Comparison of ENCODE assay signal across 9 mouse cellular contexts in the genomic region with DNA sequence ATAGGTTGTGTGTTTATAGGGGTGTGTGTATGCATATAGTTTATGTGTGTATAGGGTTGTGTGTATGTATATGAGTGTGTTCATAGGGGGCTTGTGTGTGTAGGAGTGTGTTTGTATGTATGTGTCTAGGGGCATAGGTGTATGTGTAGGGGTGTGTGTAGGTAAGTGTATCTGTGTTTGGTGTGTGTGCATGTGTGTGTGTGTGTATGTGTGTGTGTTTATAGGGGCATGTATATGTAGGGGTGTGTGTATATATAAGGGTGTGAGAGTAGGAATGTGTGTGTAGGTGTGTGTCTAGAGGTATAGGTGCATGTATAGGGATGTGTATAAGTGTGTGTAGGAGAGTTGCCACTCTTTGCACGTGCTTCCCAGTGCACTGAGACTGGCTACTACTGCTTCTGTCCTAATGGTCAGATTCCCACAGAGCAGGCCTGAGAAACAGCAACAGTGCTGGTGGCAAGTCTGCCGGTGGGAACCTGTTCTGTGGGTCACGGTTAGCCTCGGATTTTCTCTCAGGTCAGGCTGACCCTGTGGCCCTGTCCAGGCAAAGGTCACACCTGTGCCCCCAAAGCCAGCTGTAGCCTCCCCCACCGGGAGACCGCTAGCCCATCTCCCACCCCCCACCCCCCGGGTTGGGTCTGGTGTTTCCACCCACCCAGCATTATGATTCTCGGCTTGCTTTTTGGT.
A peak's percentile ranks its signal among the peaks of the same experiment; 100 is the strongest.
DNase-seq lines count a peak whose midpoint lies in the region; ATAC-seq lines count a peak whose summit lies in the region.
"Had no signal": no experiment of that assay in that cellular context is flagged by ENCODE, and none has a peak within 500 bp of the region (broad histone marks: within the 10 kb centered on the region; RNA-seq: fewer than 3 reads in every experiment).

No protein-coding gene starts in this region.

- peak overlapping the region; percentile 25; the same call in 1 of the 2 replicates for H3K9ac ChIP-seq in liver, embryonic 11.5 days (ENCODE audit: low read depth, low read length)
- no peak overlapping the region for H3K9ac ChIP-seq in embryonic facial prominence, embryonic 14.5 days (ENCODE audit: low read depth, low read length)
- no peak overlapping the region; the same call in 1 of the 2 replicates for H3K9ac ChIP-seq in neural tube, embryonic 11.5 days (ENCODE audit: low read length)

- no peaks in the 10 kb centered on the region for H3K36me3 ChIP-seq in liver, embryonic 11.5 days (ENCODE audit: control insufficient read depth, insufficient read depth, low read length)
- H3K36me3 ChIP-seq in embryonic facial prominence, embryonic 14.5 days (ENCODE audit: control insufficient read depth, insufficient read depth, low read length), result no peaks in the 10 kb centered on the region
- H3K36me3 ChIP-seq in limb, embryonic 10.5 days, result no peaks in the 10 kb centered on the region
- H3K36me3 ChIP-seq in neural tube, embryonic 11.5 days (ENCODE audit: control insufficient read depth, insufficient read depth, low read length), result no peaks in the 10 kb centered on the region

- H3K4me1 ChIP-seq in liver, embryonic 11.5 days (replicated peaks; ENCODE audit: control insufficient read depth, insufficient read depth, low read length), result peaks cover 29% of the 10 kb centered on the region
- H3K4me1 ChIP-seq in embryonic facial prominence, embryonic 14.5 days (ENCODE audit: control insufficient read depth, insufficient read depth, low read length), result peaks cover 21% of the 10 kb centered on the region
- peaks cover 40% of the 10 kb centered on the region for H3K4me1 ChIP-seq in limb, embryonic 10.5 days
- peaks cover 11% of the 10 kb centered on the region for H3K4me1 ChIP-seq in neural tube, embryonic 11.5 days (ENCODE audit: control insufficient read depth, insufficient read depth, low read length)

- 0 out of 2 replicates have a peak, but pooled peaks have one; percentile 27 for ATAC-seq in liver, embryonic 11.5 days (replicated peaks; ENCODE audit: low FRiP score)
- no peak for ATAC-seq in embryonic facial prominence, embryonic 14.5 days (ENCODE audit: low read depth)
- ATAC-seq in neural tube, embryonic 11.5 days (ENCODE audit: insufficient read depth, low FRiP score, low TSS enrichment), result 0 out of 2 replicates have a peak, but pooled peaks have one; percentile 21

- no peak for DNase-seq in liver, embryonic 11.5 days (ENCODE audit: low spot score)
- no peak for DNase-seq in liver
- no peak for DNase-seq in embryonic facial prominence, embryonic 14.5 days (ENCODE audit: low spot score)
- no peak for DNase-seq in limb, embryonic 10.5 days (ENCODE audit: low spot score)
- DNase-seq in neural tube, embryonic 11.5 days (ENCODE audit: low spot score), result no peak
- no peak for DNase-seq in spleen, postnatal 4 days (ENCODE audit: low spot score in 2 of 2)
- no peak for DNase-seq in cerebellum, adult 18-20 months
- DNase-seq in heart, adult 18-20 months, result no peak
- DNase-seq: gastrocnemius, postnatal 10 days had no signal

- WGBS in liver, embryonic 11.5 days, result 26% methylated on average over 8 of the region's 8 CpGs
- WGBS in embryonic facial prominence, embryonic 14.5 days, result 21% methylated on average over 8 of the region's 8 CpGs
- WGBS in limb, embryonic 10.5 days, result 14% methylated on average over 8 of the region's 8 CpGs
- WGBS in neural tube, embryonic 11.5 days, result 13% methylated on average over 8 of the region's 8 CpGs

- H3K4me3 ChIP-seq in liver, embryonic 11.5 days (ENCODE audit: low read depth, low read length), result no peak overlapping the region
- no peak overlapping the region for H3K4me3 ChIP-seq in embryonic facial prominence, embryonic 14.5 days (ENCODE audit: low read depth, low read length)
- H3K4me3 ChIP-seq in limb, embryonic 10.5 days, result no peak overlapping the region
- no peak overlapping the region for H3K4me3 ChIP-seq in neural tube, embryonic 11.5 days (ENCODE audit: low read depth, low read length)

- no peaks in the 10 kb centered on the region for H3K27me3 ChIP-seq in liver, embryonic 11.5 days (replicated peaks; ENCODE audit: control insufficient read depth, insufficient read depth, low read length)
- H3K27me3 ChIP-seq in embryonic facial prominence, embryonic 14.5 days (replicated peaks; ENCODE audit: control insufficient read depth, insufficient read depth, low read length), result no peaks in the 10 kb centered on the region
- no peaks in the 10 kb centered on the region for H3K27me3 ChIP-seq in limb, embryonic 10.5 days (ENCODE audit: low read depth, poor library complexity, severe bottlenecking)
- H3K27me3 ChIP-seq in neural tube, embryonic 11.5 days (ENCODE audit: control insufficient read depth, insufficient read depth, low read length), result no peaks in the 10 kb centered on the region

- H3K27ac ChIP-seq in liver, embryonic 11.5 days (ENCODE audit: low read depth, low read length), result no peak overlapping the region
- no peak overlapping the region for H3K27ac ChIP-seq in embryonic facial prominence, embryonic 14.5 days (replicated peaks; ENCODE audit: low read depth, low read length)
- peak overlapping the region; percentile 93 for H3K27ac ChIP-seq in limb, embryonic 10.5 days
- no peak overlapping the region for H3K27ac ChIP-seq in neural tube, embryonic 11.5 days (ENCODE audit: low read depth, low read length)

- H3K4me2 ChIP-seq in liver, embryonic 11.5 days, result peak overlapping the region; percentile 80
- peak overlapping the region; percentile 69 for H3K4me2 ChIP-seq in embryonic facial prominence, embryonic 14.5 days (ENCODE audit: low read depth, low read length)
- no peak overlapping the region for H3K4me2 ChIP-seq in neural tube, embryonic 11.5 days (ENCODE audit: low read depth)

- no peaks in the 10 kb centered on the region for H3K9me3 ChIP-seq in liver, embryonic 11.5 days (ENCODE audit: control insufficient read depth, low read length)
- H3K9me3 ChIP-seq in embryonic facial prominence, embryonic 14.5 days (ENCODE audit: control insufficient read depth, low read length), result no peaks in the 10 kb centered on the region
- H3K9me3 ChIP-seq in limb, embryonic 10.5 days (replicated peaks), result no peaks in the 10 kb centered on the region
- no peaks in the 10 kb centered on the region for H3K9me3 ChIP-seq in neural tube, embryonic 11.5 days (ENCODE audit: control insufficient read depth, low read length)
